In genomic region chr1:106685702-106686101, GRCm38 (mm10) we compare ENCODE assay signal across 12 mouse cellular contexts.
"Had no signal": no experiment of that assay in that cellular context is flagged by ENCODE, and none has a peak within 500 bp of the region (broad histone marks: within the 10 kb centered on the region; RNA-seq: fewer than 3 reads in every experiment).

No protein-coding gene starts in this region.

- H3K4me3 ChIP-seq: kidney, embryonic 15.5 days; limb, embryonic 10.5 days; liver, embryonic 15.5 days; midbrain, embryonic 15.5 days had no signal

- H3K9me3 ChIP-seq: kidney, embryonic 15.5 days; limb, embryonic 10.5 days; liver, embryonic 15.5 days; midbrain, embryonic 15.5 days had no signal

- H3K36me3 ChIP-seq: kidney, embryonic 15.5 days; limb, embryonic 10.5 days; liver, embryonic 15.5 days; midbrain, embryonic 15.5 days had no signal

- H3K4me2 ChIP-seq: kidney, embryonic 15.5 days; liver, embryonic 11.5 days; liver, embryonic 15.5 days; midbrain, embryonic 15.5 days had no signal

- H3K9ac ChIP-seq: kidney, embryonic 15.5 days; liver, embryonic 15.5 days; midbrain, embryonic 15.5 days had no signal

- H3K27me3 ChIP-seq: kidney, embryonic 15.5 days; liver, embryonic 15.5 days; midbrain, embryonic 15.5 days had no signal

- H3K27ac ChIP-seq: kidney, embryonic 15.5 days; limb, embryonic 10.5 days; liver, embryonic 15.5 days; midbrain, embryonic 15.5 days had no signal

- ATAC-seq: lung, postnatal 0 days; midbrain, embryonic 15.5 days had no signal

- DNase-seq: kidney, postnatal 14 days; lung, adult 2 months; lung, postnatal 36 days; right cerebral cortex, postnatal 14 days; thymus, adult 18-20 months; thymus, postnatal 14 days had no signal

- H3K4me1 ChIP-seq: limb, embryonic 10.5 days; liver, embryonic 15.5 days; midbrain, embryonic 15.5 days had no signal
